Mouse (Mus musculus): Measurements from ENCODE around the gene Mtcl1. TPM values are rescaled to one million over a fixed set of nuclear protein-coding genes. Genes with fewer than 3 reads are reported as not detected.
"Not testable (repeated sequence)": the region's sequence is repeated elsewhere in the genome, so short reads cannot be mapped to it uniquely, and the experiment has no call there.

Gene Mtcl1
- total RNA-seq, 1 experiment from 2014 or later: not detected

GRCm38 (mm10) chr17:66448421-66449405, 837 bp downstream of the Mtcl1 start:
- ATAC-seq (replicated peaks; ENCODE audit: low read depth, poor library complexity, severe bottlenecking): 0 out of 2 replicates have a peak, but pooled peaks have one; percentile 7

- no peak for ATAC-seq (replicated peaks; ENCODE audit: low read depth, poor library complexity, severe bottlenecking)
Observed at GRCm38 (mm10) chr17:66447978-66448377, 1.6 kb downstream of the Mtcl1 start.

GRCm38 (mm10) chr17:66447007-66447312, 2.6 kb downstream of the Mtcl1 start:
- ATAC-seq (replicated peaks; ENCODE audit: low read depth, poor library complexity, severe bottlenecking): no peak

- no peak for ATAC-seq (replicated peaks; ENCODE audit: low read depth, poor library complexity, severe bottlenecking)
Observed at GRCm38 (mm10) chr17:66446196-66447006, 3.1 kb downstream of the Mtcl1 start.

GRCm38 (mm10) chr17:66444059-66444700, 5.4 kb downstream of the Mtcl1 start:
- ATAC-seq (replicated peaks; ENCODE audit: low read depth, poor library complexity, severe bottlenecking): no peak

- ATAC-seq (replicated peaks; ENCODE audit: low read depth, poor library complexity, severe bottlenecking): no peak
Observed at GRCm38 (mm10) chr17:66439888-66440287, 9.7 kb downstream of the Mtcl1 start.

GRCm38 (mm10) chr17:66439051-66439753, 10.3 kb downstream of the Mtcl1 start:
- no peak for ATAC-seq (replicated peaks; ENCODE audit: low read depth, poor library complexity, severe bottlenecking)

GRCm38 (mm10) chr17:66438137-66438536, 11.4 kb downstream of the Mtcl1 start:
- no peak for ATAC-seq (replicated peaks; ENCODE audit: low read depth, poor library complexity, severe bottlenecking)

- no peak for ATAC-seq (replicated peaks; ENCODE audit: low read depth, poor library complexity, severe bottlenecking)
Observed at GRCm38 (mm10) chr17:66436811-66437210, 12.7 kb downstream of the Mtcl1 start.

GRCm38 (mm10) chr17:66435982-66436381, 13.6 kb downstream of the Mtcl1 start:
- ATAC-seq (replicated peaks; ENCODE audit: low read depth, poor library complexity, severe bottlenecking): no peak

GRCm38 (mm10) chr17:66435007-66435406, 14.5 kb downstream of the Mtcl1 start:
- ATAC-seq (replicated peaks; ENCODE audit: low read depth, poor library complexity, severe bottlenecking): no peak

GRCm38 (mm10) chr17:66434566-66434965, 15.0 kb downstream of the Mtcl1 start:
- ATAC-seq (replicated peaks; ENCODE audit: low read depth, poor library complexity, severe bottlenecking): no peak

- not testable (repeated sequence) for ATAC-seq (replicated peaks; ENCODE audit: low read depth, poor library complexity, severe bottlenecking)
Observed at GRCm38 (mm10) chr17:66424601-66425000, 24.9 kb downstream of the Mtcl1 start.

GRCm38 (mm10) chr17:66419421-66419820, 30.1 kb downstream of the Mtcl1 start:
- ATAC-seq (replicated peaks; ENCODE audit: low read depth, poor library complexity, severe bottlenecking): no peak

- no peak for ATAC-seq (replicated peaks; ENCODE audit: low read depth, poor library complexity, severe bottlenecking)
Observed at GRCm38 (mm10) chr17:66417748-66418147, 31.8 kb downstream of the Mtcl1 start.

GRCm38 (mm10) chr17:66417329-66417728, 32.2 kb downstream of the Mtcl1 start:
- ATAC-seq (replicated peaks; ENCODE audit: low read depth, poor library complexity, severe bottlenecking): no peak

- ATAC-seq (replicated peaks; ENCODE audit: low read depth, poor library complexity, severe bottlenecking): no peak
Observed at GRCm38 (mm10) chr17:66416841-66417313, 32.7 kb downstream of the Mtcl1 start.

GRCm38 (mm10) chr17:66416436-66416835, 33.1 kb downstream of the Mtcl1 start:
- ATAC-seq (replicated peaks; ENCODE audit: low read depth, poor library complexity, severe bottlenecking): no peak

- ATAC-seq (replicated peaks; ENCODE audit: low read depth, poor library complexity, severe bottlenecking): no peak
Observed at GRCm38 (mm10) chr17:66414331-66414730, 35.2 kb downstream of the Mtcl1 start.

All from common myeloid progenitor, adult 5-6 weeks (primary cell).